Mouse (Mus musculus): Measurements from ENCODE around the gene Esyt1. TPM values are rescaled to one million over a fixed set of nuclear protein-coding genes. Genes with fewer than 3 reads are reported as not detected.

Gene Esyt1
- polyA plus RNA-seq, 1 experiment from 2014 or later: 13.6 TPM

GRCm38 (mm10) chr10:128490232-128490631, 35.4 kb downstream of the Esyt1 start:
- 78% methylated on average over 5 of the region's 5 CpGs for WGBS
- peaks cover 32% of the 10 kb centered on the region for H3K4me1 ChIP-seq
- no peak for DNase-seq (ENCODE audit: low spot score)
- no peaks in the 10 kb centered on the region for H3K9me3 ChIP-seq
- no peak overlapping the region; the same call in 1 of the 2 replicates for H3K27ac ChIP-seq (replicated peaks)
- peaks cover 73% of the 10 kb centered on the region for H3K36me3 ChIP-seq (replicated peaks)
- peak overlapping the region; percentile 11; the same call in 1 of the 2 replicates for H3K4me3 ChIP-seq
- H3K27me3 ChIP-seq (replicated peaks; ENCODE audit: low read depth, poor library complexity, severe bottlenecking): no peaks in the 10 kb centered on the region

DNA sequence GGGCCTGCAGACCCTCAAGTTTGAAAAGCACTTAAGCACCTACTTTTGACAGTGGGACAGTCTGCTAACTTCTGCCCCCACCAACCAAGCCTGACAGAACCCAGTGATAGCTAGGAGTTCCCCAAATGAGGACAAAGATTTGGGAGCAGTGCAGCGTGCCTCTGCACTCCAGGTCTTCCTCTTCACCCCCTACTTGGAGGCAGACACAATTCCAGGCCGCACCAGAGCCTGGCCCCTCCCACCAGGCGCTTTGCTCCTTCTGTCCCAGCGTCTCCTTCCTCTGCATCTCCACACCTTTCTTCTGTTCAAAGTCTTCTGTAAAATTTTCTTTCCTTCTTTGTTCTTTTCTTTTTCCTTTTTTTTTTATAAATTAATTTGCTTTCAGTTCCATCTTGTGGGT, 35.9 kb downstream of the Esyt1 start:
- peak overlapping the region; percentile 11; the same call in 1 of the 2 replicates for H3K4me3 ChIP-seq
- H3K36me3 ChIP-seq (replicated peaks): peaks cover 76% of the 10 kb centered on the region
- H3K27ac ChIP-seq (replicated peaks): no peak overlapping the region
- no peaks in the 10 kb centered on the region for H3K27me3 ChIP-seq (replicated peaks; ENCODE audit: low read depth, poor library complexity, severe bottlenecking)
- H3K4me1 ChIP-seq: peaks cover 28% of the 10 kb centered on the region
- WGBS: 69% methylated on average over 4 of the region's 4 CpGs
- no peaks in the 10 kb centered on the region for H3K9me3 ChIP-seq
- DNase-seq (ENCODE audit: low spot score): no peak

- no peak for DNase-seq (ENCODE audit: low spot score)
- H3K27me3 ChIP-seq (replicated peaks; ENCODE audit: low read depth, poor library complexity, severe bottlenecking): no peaks in the 10 kb centered on the region
- peaks cover 24% of the 10 kb centered on the region for H3K4me1 ChIP-seq
- WGBS: 75% methylated on average over 5 of the region's 5 CpGs
- no peak overlapping the region for H3K4me3 ChIP-seq
- H3K27ac ChIP-seq (replicated peaks): no peak overlapping the region
- no peaks in the 10 kb centered on the region for H3K9me3 ChIP-seq
- H3K36me3 ChIP-seq (replicated peaks): peaks cover 81% of the 10 kb centered on the region
Observed at GRCm38 (mm10) chr10:128489380-128489779, 36.3 kb downstream of the Esyt1 start.

GRCm38 (mm10) chr10:128488776-128489175, 36.9 kb downstream of the Esyt1 start:
- WGBS: 87% methylated on average over 4 of the region's 4 CpGs
- Histone ChIP-seq H3K36me3 (replicated peaks) (peaks cover 87% of the 10 kb centered on the region), H3K27ac (replicated peaks) (no peak overlapping the region)

DNA sequence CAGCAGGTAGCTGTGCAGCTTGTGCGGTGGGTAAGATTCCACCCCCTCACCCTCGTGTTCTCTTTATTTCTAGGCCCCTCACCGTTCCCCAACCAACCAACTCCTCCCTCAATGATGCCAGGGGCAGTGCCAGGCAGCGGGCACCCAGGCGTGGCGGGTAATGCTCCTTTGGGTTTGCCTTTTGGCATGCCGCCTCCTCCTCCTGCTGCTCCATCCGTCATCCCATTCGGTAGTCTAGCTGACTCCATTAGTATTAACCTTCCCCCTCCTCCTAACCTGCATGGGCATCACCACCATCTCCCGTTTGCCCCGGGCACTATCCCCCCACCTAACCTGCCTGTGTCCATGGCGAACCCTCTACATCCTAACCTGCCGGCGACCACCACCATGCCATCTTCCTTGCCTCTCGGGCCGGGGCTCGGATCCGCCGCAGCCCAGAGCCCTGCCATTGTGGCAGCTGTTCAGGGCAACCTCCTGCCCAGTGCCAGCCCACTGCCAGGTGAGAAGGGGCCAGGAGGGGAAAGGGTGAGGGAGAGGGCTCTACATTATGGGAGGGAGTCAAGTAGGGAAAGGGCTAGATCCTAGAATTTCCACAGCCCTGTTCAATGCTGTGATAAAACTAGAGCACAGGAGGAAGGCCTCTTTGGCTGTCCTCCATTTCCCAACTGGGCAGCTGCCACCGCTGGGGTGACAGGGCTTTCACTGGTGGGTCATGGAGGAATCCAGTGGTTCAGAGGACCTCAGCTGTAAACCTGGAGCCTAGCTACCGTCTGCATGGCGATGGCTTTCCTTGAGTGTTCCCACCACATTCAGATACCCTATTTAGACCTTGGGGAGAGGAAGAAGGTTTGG, 37.6 kb downstream of the Esyt1 start:
- no peak overlapping the region for H3K4me3 ChIP-seq
- no peaks in the 10 kb centered on the region for H3K9me3 ChIP-seq
- H3K27me3 ChIP-seq (replicated peaks; ENCODE audit: low read depth, poor library complexity, severe bottlenecking): no peaks in the 10 kb centered on the region
- peaks cover 21% of the 10 kb centered on the region for H3K4me1 ChIP-seq
- H3K27ac ChIP-seq (replicated peaks): no peak overlapping the region
- WGBS: 95% methylated on average over 22 of the region's 22 CpGs
- DNase-seq (ENCODE audit: low spot score): no peak
- peaks cover 93% of the 10 kb centered on the region for H3K36me3 ChIP-seq (replicated peaks)

More at GRCm38 (mm10) chr10:128488776-128489175, 36.9 kb downstream of the Esyt1 start:
- no peaks in the 10 kb centered on the region for H3K27me3 ChIP-seq (replicated peaks; ENCODE audit: low read depth, poor library complexity, severe bottlenecking)
- DNase-seq (ENCODE audit: low spot score): no peak
- H3K4me1 ChIP-seq: peaks cover 21% of the 10 kb centered on the region
- H3K9me3 ChIP-seq: no peaks in the 10 kb centered on the region
- H3K4me3 ChIP-seq: peak overlapping the region; percentile 4; the same call in 1 of the 2 replicates

GRCm38 (mm10) chr10:128486370-128486769, 39.3 kb downstream of the Esyt1 start:
- Histone ChIP-seq H3K27ac (replicated peaks) (no peak overlapping the region), H3K36me3 (replicated peaks) (peaks cover 99% of the 10 kb centered on the region), H3K27me3 (replicated peaks; ENCODE audit: low read depth, poor library complexity, severe bottlenecking) (no peaks in the 10 kb centered on the region), H3K4me3 (no peak overlapping the region), H3K4me1 (peaks cover 5% of the 10 kb centered on the region), H3K9me3 (no peaks in the 10 kb centered on the region)
- 92% methylated on average over 7 of the region's 7 CpGs for WGBS
- no peak for DNase-seq (ENCODE audit: low spot score)

DNA sequence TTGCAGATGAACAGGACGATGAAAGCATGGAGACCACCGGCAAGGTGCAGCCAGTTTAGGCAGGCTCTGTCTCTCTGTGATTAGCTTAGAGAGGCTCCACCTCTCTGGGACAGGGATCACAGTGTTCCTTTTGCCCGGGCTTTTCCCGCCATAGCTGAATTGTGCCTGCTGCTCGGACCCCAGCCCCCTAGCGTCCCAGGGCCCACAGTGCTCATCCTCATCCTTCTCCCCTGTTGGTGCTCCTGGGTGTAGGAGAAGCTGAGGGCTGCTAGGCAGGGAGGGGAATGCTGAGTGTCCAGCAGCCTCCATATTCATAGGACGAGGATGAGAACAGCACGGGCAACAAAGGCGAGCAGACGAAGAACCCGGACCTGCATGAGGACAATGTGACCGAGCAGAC, 51.3 kb downstream of the Esyt1 start:
- Histone ChIP-seq H3K4me1 (no peaks in the 10 kb centered on the region), H3K9me3 (no peaks in the 10 kb centered on the region), H3K36me3 (replicated peaks) (peaks cover 100% of the 10 kb centered on the region), H3K27ac (replicated peaks) (no peak overlapping the region), H3K4me3 (peak overlapping the region; percentile 21; the same call in 1 of the 2 replicates), H3K27me3 (replicated peaks; ENCODE audit: low read depth, poor library complexity, severe bottlenecking) (no peaks in the 10 kb centered on the region)
- 83% methylated on average over 12 of the region's 12 CpGs for WGBS
- no peak for DNase-seq (ENCODE audit: low spot score)

GRCm38 (mm10) chr10:128460270-128460630, 65.4 kb downstream of the Esyt1 start:
- DNase-seq (ENCODE audit: low spot score): peak; percentile 16
- Histone ChIP-seq H3K9me3 (no peaks in the 10 kb centered on the region), H3K4me3 (peak overlapping the region; percentile 94), H3K4me1 (peaks cover 15% of the 10 kb centered on the region), H3K27ac (replicated peaks) (peak overlapping the region; percentile 98), H3K27me3 (replicated peaks; ENCODE audit: low read depth, poor library complexity, severe bottlenecking) (peaks cover 12% of the 10 kb centered on the region), H3K36me3 (replicated peaks) (peaks cover 44% of the 10 kb centered on the region)
- WGBS: 3% methylated on average over 5 of the region's 5 CpGs

Small RNA genes lying within 50 kb of the gene (microRNA-seq; reads per million reads assigned to microRNA genes)
- not detected for gene Gm47275
- gene Mir6916: not detected

Other genes with a start within 250 kb of the Esyt1 start
- gene Il23a, start 227.1 kb downstream of the Esyt1 start, polyA plus RNA-seq (2016; fragmentation: Nextera tagmentation; extraction: Ambion mirVana): 0.13 TPM in 1 of 2 replicates, not detected in the other
- 42.9 and 43.3 TPM in 2 replicates for gene Pan2, start 222.5 kb downstream of the Esyt1 start, polyA plus RNA-seq (2016; fragmentation: Nextera tagmentation; extraction: Ambion mirVana)
- 273 and 305 TPM in 2 replicates for gene Cnpy2, start 203.4 kb downstream of the Esyt1 start, polyA plus RNA-seq (2016; fragmentation: Nextera tagmentation; extraction: Ambion mirVana)
- gene Cs, start 188.1 kb downstream of the Esyt1 start, polyA plus RNA-seq (2016; fragmentation: Nextera tagmentation; extraction: Ambion mirVana): 244 and 258 TPM in 2 replicates
- gene Coq10a, start 156.9 kb downstream of the Esyt1 start, polyA plus RNA-seq (2016; fragmentation: Nextera tagmentation; extraction: Ambion mirVana): 9.5 and 11.1 TPM in 2 replicates
- gene Ankrd52, start 148.8 kb downstream of the Esyt1 start, polyA plus RNA-seq (2016; fragmentation: Nextera tagmentation; extraction: Ambion mirVana): 12.1 and 12.4 TPM in 2 replicates
- 0.13 and 0.36 TPM in 2 replicates for gene Slc39a5, start 124.6 kb downstream of the Esyt1 start, polyA plus RNA-seq (2016; fragmentation: Nextera tagmentation; extraction: Ambion mirVana)
- 119 and 129 TPM in 2 replicates for gene Nabp2, start 114.4 kb downstream of the Esyt1 start, polyA plus RNA-seq (2016; fragmentation: Nextera tagmentation; extraction: Ambion mirVana)
- gene Rnf41, start 114.2 kb downstream of the Esyt1 start, polyA plus RNA-seq (2016; fragmentation: Nextera tagmentation; extraction: Ambion mirVana): 42.1 and 44.6 TPM in 2 replicates
- 77.3 and 85.9 TPM in 2 replicates for gene Smarcc2, start 66.6 kb downstream of the Esyt1 start, polyA plus RNA-seq (2016; fragmentation: Nextera tagmentation; extraction: Ambion mirVana)
- 733 and 768 TPM in 2 replicates for gene Myl6, start 31.7 kb downstream of the Esyt1 start, polyA plus RNA-seq (2016; fragmentation: Nextera tagmentation; extraction: Ambion mirVana)
- 2.3 and 3.1 TPM in 2 replicates for gene Myl6b, start 27.2 kb downstream of the Esyt1 start, polyA plus RNA-seq (2016; fragmentation: Nextera tagmentation; extraction: Ambion mirVana)
- gene Zc3h10, start 21.9 kb upstream of the Esyt1 start, polyA plus RNA-seq (2016; fragmentation: Nextera tagmentation; extraction: Ambion mirVana): 15.9 and 17.4 TPM in 2 replicates
- 3,494 and 3,561 TPM in 2 replicates for gene Rpl41, start 23.4 kb upstream of the Esyt1 start, polyA plus RNA-seq (2016; fragmentation: Nextera tagmentation; extraction: Ambion mirVana)
- gene Pa2g4, start 40.1 kb upstream of the Esyt1 start, polyA plus RNA-seq (2016; fragmentation: Nextera tagmentation; extraction: Ambion mirVana): 274 and 287 TPM in 2 replicates
- 11.9 and 12.2 TPM in 2 replicates for gene Erbb3, start 63.8 kb upstream of the Esyt1 start, polyA plus RNA-seq (2016; fragmentation: Nextera tagmentation; extraction: Ambion mirVana)
- gene Rps26, start 100.9 kb upstream of the Esyt1 start, polyA plus RNA-seq (2016; fragmentation: Nextera tagmentation; extraction: Ambion mirVana): 566 and 582 TPM in 2 replicates
- gene Ikzf4, start 120.1 kb upstream of the Esyt1 start, polyA plus RNA-seq (2016; fragmentation: Nextera tagmentation; extraction: Ambion mirVana): 2.9 and 3.5 TPM in 2 replicates
- gene Suox, start 148.2 kb upstream of the Esyt1 start, polyA plus RNA-seq (2016; fragmentation: Nextera tagmentation; extraction: Ambion mirVana): 12.9 and 13.5 TPM in 2 replicates
- 64.4 and 70.4 TPM in 2 replicates for gene Rab5b, start 170.4 kb upstream of the Esyt1 start, polyA plus RNA-seq (2016; fragmentation: Nextera tagmentation; extraction: Ambion mirVana)
- 8.6 and 17.3 TPM in 2 replicates for gene Pmel, start 178.3 kb upstream of the Esyt1 start, polyA plus RNA-seq (2016; fragmentation: Nextera tagmentation; extraction: Ambion mirVana)
- 124 and 130 TPM in 2 replicates for gene Cdk2, start 179.2 kb upstream of the Esyt1 start, polyA plus RNA-seq (2016; fragmentation: Nextera tagmentation; extraction: Ambion mirVana)
- 5.2 and 6.3 TPM in 2 replicates for gene Dgka, start 219.0 kb upstream of the Esyt1 start, polyA plus RNA-seq (2016; fragmentation: Nextera tagmentation; extraction: Ambion mirVana)
- gene Pym1, start 222.0 kb upstream of the Esyt1 start, polyA plus RNA-seq (2016; fragmentation: Nextera tagmentation; extraction: Ambion mirVana): 56.6 and 60.0 TPM in 2 replicates